Mouse (Mus musculus): ENCODE results near the gene Mapre3.

The Mapre3 gene

DNA sequence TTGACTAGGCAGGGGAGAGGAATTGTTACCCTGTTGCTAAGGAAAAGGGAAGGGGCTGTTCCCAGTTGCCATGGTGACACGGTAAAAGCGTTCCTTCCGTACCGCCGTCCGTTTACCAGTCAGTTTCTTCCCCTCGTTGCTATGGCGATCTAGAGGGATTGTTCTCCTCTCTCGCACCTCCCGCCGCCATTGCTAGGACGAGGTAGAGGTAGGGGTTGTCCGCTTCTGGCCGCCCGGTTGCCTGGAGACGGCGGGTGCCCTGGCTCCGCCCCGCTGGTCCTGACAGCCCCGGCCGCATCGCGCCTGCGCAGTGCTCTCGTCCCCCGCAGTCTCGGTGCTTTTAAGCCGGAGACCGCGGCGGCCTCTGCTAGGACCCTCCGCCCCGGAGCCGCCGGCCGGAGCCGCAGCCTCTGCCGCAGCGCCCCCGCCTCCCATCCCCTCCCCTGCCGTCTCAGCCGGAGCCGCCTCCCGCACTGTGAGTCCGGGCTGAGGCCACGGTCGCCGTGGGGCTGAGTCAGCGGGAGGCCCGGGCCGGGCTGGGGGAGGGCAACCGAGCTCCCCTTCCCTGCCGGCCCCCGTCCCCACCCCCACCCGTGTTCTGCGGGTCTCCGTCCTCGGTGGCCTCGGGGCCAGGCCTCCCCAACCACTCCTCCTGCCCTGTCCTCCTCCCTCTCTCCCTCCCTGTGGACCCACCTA, at the start of gene Mapre3:
Gene Mapre3 (plus strand): TSS at position 218 of the 696 bp plus-strand sequence.
- peak; percentile 82 for DNase-seq (ENCODE audit: low read depth, low spot score)

DNA sequence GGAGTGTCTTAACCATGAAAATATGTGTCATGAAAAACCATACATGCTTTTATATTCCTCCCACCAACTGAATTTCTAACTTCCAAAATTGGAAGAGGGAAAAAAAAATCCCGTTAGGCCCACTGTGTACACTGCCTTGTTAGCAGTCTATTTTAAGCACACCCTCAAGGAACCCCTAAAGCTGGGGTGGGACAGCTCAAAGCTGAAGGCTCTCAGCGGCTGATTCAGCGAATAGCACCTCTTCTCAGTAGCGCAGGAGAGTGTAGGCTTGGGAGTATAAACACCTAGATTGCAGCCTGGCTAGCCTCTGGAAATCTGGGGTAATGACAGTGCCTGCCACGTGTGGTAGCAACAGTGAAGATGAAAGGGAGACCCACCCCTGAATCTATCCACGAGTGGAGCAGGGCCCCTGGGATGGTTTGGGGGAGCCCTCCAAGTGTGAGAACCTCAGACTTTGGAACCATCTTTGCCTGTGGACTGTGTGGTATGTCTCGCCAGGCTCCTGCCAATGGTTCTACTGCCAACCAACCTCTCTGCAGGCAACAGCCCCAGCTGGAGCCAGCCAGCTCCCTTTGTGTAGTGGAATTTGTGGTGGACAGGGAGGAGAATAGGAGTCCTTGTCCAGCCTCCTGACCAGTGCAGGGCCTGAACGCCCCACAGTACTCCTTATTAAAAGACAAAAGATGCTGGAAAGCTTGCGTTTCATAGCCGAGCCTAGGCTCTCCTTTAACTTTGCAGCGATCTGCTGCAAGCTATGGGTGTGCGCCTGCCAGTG, 48.7 kb upstream of the Mapre3 start:
- no peak for DNase-seq (ENCODE audit: low read depth, low spot score)

DNA sequence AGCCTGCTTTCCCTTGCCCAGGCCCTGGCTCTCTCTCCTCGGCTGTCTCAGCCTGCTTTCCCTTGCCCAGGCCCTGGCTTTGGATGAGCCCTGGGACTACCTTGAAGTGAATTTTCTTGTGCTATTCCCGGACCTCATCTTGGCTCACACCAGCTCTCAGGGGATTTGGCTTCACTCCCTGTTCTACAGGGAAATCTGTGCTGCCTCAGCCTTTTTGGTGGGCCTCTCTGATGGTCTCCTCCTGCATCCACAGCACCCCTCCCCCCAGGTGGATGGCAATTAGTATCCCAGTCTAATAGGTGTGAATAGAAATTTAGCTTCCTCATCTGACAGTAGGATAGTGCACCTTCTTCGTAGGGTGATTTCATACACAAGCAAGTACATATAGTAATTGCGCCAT, 46.4 kb upstream of the Mapre3 start:
- peak; percentile 32 for DNase-seq (ENCODE audit: low read depth, low spot score)

- DNase-seq (ENCODE audit: low read depth, low spot score): peak; percentile 18
Observed at GRCm38 (mm10) chr5:30768598-30768997, 45.8 kb upstream of the Mapre3 start.

DNA sequence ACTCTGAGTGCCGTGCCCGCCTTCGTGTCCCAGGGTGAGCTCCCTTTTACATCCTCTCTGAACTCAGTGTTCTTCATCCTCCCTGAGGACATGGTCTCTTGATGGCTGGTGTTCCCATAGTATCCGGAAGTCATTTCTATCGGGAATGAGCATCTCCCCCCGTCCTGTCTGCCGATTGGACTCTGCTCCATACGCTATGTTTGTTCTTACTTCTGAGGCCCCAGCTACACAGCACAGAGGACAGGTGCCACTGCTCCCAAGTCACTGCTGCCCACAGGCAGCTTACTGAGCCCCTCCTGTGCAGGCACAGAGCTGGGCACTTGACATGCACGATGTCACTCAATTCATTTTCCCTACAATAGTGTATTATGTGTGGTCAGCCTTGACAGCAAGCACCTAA, 45.4 kb upstream of the Mapre3 start:
- DNase-seq (ENCODE audit: low read depth, low spot score): no peak

- DNase-seq (ENCODE audit: low read depth, low spot score): peak; percentile 75
Observed at GRCm38 (mm10) chr5:30774601-30775371, 39.7 kb upstream of the Mapre3 start.

GRCm38 (mm10) chr5:30780699-30781098, 33.7 kb upstream of the Mapre3 start:
- peak; percentile 49 for DNase-seq (ENCODE audit: low read depth, low spot score)

DNA sequence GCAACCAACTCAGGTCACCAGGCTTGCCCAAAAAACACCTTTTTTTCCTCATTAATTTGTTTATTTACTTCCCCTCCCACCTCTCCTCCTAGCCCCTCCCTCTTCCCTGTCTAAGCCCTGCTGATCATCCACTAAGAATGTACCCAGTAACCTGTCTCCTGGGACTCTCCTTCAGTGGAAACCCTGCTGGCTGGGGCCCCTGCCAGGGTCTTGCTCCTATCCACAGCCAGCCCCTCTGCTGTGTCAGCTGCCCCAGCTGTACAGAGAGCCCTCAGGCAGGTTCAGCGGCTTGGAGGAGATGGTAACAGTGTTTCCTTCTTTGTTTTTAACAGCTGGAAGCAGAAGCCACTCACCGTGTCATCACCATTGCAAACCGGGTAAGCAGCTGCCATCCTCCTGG, 33.3 kb upstream of the Mapre3 start:
- DNase-seq (ENCODE audit: low read depth, low spot score): no peak

DNA sequence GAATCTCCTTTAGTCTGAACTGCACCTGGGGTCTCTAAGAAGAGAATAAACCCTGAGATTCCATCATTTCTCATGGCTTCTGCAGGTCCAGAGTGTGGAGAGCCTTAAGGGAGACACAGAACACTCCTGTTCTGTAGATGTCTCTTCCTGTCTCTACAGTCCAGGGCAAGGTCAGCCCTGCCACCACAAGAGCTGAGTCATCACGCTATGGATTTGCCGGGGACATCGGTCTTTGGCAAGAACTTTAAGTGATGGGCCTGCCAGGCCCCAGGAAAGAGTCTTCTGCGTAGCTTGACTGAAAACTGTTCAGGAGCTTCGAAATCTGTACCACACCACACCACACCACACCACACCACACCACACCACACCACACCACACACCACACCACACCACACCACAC, 27.1 kb upstream of the Mapre3 start:
- DNase-seq (ENCODE audit: low read depth, low spot score): no peak

GRCm38 (mm10) chr5:30790047-30790446, 24.4 kb upstream of the Mapre3 start:
- DNase-seq (ENCODE audit: low read depth, low spot score): no peak

DNA sequence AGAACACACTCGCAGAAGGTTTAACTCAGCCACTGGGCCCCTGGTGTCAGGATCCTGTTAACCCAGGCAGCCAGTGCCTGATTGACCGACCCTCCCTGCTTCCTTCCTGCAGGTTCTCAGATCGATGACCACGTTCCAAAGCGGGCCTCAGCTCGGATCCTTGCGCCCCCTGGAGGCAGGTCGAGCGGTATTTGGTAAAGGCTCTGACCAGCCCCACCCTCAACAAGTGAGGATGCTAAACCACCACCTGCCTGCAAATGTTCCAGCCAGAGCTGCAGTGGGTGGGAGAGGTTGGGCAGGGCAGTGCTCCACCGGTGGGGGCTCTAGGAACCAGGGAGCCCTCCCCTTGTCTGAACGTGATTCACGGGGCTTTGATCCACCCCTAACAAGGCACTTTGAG, 18.3 kb upstream of the Mapre3 start:
- peak; percentile 29 for DNase-seq (ENCODE audit: low read depth, low spot score)

- DNase-seq (ENCODE audit: low read depth, low spot score): no peak
Observed at GRCm38 (mm10) chr5:30797482-30797881, 17.0 kb upstream of the Mapre3 start.

GRCm38 (mm10) chr5:30797982-30798381, 16.5 kb upstream of the Mapre3 start:
- no peak for DNase-seq (ENCODE audit: low read depth, low spot score)

- no peak for DNase-seq (ENCODE audit: low read depth, low spot score)
Observed at GRCm38 (mm10) chr5:30798965-30799364, 15.5 kb upstream of the Mapre3 start.

GRCm38 (mm10) chr5:30802724-30803467, 11.5 kb upstream of the Mapre3 start:
- no peak for DNase-seq (ENCODE audit: low read depth, low spot score)

GRCm38 (mm10) chr5:30806106-30806505, 8.3 kb upstream of the Mapre3 start:
- peak; percentile 82 for DNase-seq (ENCODE audit: low read depth, low spot score)

DNA sequence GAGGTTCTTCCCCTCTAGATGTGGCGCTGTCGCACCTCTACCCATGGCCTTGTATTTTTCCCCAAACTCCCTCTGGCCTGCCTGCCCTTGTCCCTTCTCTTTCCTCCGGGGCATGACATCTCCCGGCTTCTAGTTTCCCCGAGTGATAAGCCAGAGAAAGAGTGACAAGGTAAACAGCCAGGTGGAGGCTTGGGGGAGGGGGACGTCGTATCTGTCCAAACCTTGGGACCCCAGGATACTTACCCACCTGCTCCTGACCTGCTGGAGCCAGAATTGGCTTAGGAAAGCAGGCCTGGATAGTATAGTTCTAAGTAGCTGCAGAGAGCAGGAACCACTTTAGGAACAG, 652 bp downstream of the Mapre3 start:
- no peak for DNase-seq (ENCODE audit: low read depth, low spot score)

GRCm38 (mm10) chr5:30816261-30816791, 1.9 kb downstream of the Mapre3 start:
- peak; percentile 32 for DNase-seq (ENCODE audit: low read depth, low spot score)

DNA sequence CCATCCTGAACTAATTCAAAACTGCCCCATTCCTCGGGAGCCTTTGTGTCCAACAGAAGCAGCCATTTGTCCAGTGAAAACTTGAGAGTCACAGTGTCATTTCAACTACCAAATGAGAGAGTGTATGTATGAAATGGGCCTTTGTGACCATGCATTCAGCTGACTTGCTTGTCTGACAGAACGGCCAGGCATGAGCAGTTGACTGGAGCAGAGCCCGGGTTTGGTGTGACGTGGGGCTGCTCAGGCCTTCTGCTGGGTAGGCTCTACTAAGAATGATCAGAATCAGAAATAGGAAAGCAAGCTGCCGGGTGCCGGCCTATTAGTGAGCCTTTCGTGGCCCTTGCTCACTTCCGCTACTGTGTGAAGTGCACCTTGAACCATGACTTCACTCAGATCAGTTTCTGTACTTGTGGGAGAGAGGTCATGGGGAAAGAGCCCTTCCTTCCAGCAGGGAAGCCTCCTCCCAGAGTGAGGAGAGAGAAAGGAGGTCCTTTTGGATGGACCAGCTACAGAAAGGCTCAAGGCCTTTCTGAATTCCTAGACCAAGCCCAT, 4.4 kb downstream of the Mapre3 start:
- no peak for DNase-seq (ENCODE audit: low read depth, low spot score)

- no peak for DNase-seq (ENCODE audit: low read depth, low spot score)
Observed at GRCm38 (mm10) chr5:30822689-30823088, 8.2 kb downstream of the Mapre3 start.

- no peak for DNase-seq (ENCODE audit: low read depth, low spot score)
Observed at GRCm38 (mm10) chr5:30823091-30823490, 8.7 kb downstream of the Mapre3 start.

All from skeletal muscle tissue, adult 2 months (tissue).